Mouse (Mus musculus) mature B cell (primary cell): ENCODE data around the gene Erc2.

Source experiments
- in situ Hi-C: fragments of 300-500 bp; cut with MboI; formaldehyde crosslinking; loops from 2 replicates; pipeline ENCODE4 v1.14.3; 2019

Gene Erc2

GRCm38 (mm10) chr14:28380129-28380528 is 757.9 kb downstream of the Erc2 start:
- in situ Hi-C loops: no loop called here

- in situ Hi-C loops: no loop called here
Observed at GRCm38 (mm10) chr14:28381801-28382550, 759.7 kb downstream of the Erc2 start.

DNA sequence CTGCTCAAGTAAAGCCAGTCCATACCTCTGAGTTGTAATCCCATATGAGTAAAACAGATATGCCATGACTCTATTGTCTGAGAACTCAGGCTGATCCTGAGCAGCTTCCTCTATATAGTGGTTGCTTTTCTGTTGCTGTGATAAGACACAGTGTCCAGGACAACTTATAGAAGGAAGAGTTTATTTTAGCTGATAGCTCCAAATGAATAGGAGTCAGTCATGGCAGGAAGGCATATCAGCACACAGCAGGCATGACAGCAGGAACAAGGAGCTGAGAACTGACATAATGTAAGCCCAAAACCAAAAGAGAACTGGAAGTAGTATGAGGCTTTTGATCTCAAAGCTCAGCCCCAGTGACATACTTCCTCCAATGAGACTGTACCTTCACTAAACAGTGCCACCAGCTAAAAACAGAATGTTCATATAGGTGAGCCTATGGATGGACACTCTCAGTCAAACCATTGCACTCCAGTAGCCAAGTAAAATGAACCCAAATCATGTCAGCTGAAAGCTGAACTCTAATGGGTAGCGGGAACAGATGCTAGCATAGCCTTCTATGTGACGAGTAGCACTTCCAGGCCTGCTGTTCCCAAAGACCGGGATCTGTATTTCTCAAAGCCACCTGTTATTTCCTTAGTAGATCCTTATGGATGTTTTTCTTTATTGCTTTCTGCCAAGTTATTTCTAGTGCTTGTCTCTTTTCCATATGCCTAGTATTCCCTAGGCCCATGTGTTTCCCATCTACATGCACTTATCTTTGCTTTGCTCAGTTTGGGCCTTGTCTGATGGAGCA is 764.8 kb downstream of the Erc2 start:
- in situ Hi-C loops: no loop called here

GRCm38 (mm10) chr14:28398915-28399314 is 776.7 kb downstream of the Erc2 start:
- in situ Hi-C loops: no loop called here

DNA sequence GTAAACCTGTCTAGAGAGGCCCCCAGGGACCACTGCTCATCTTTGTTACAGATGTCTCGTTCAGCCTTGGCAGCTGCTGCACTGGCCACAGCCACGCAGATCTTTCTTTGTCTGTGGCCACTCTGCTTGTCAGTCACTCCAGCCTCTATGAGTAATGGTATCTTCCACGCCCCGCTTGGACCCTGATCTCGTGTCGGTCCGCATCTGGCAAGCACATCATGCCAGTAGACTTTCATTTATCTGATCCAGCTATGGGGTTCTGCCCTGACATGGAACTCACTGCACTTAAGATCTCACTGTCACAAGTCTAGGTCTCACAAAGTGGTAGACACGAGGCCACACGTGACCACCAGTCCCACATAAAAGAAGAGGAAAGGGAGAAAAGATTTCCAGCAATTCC is 777.7 kb downstream of the Erc2 start:
- in situ Hi-C loops: no loop called here

GRCm38 (mm10) chr14:28405277-28405840 is 783.1 kb downstream of the Erc2 start:
- in situ Hi-C loops: no loop called here

GRCm38 (mm10) chr14:28409390-28409789 is 787.2 kb downstream of the Erc2 start:
- in situ Hi-C loops: no loop called here

DNA sequence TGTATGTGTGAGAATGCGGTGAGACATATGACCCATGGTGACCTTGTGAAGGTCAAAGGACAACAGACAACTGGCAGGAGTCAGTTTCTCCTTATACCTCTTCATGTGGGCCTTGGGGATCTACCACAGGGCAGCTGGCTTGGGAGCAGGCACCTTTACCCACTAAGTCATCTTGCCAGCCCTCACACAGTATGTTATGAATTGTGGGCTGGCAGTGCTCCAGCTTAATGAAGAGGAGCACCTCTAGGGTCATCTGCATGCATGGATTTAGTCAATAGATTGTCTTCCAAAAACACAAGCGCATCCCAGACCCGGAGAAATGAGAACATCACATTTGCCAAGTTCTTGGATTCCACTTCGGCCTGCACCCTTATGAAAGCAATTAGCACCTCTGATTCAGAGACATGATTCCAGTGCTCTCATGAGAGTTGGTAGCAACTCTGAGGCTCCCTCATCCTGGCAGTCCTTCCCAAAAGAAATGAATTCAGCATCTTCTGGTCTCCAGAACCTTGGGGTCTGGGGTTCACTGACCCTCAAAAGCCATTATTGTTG is 787.6 kb downstream of the Erc2 start:
- in situ Hi-C loops: no loop called here

DNA sequence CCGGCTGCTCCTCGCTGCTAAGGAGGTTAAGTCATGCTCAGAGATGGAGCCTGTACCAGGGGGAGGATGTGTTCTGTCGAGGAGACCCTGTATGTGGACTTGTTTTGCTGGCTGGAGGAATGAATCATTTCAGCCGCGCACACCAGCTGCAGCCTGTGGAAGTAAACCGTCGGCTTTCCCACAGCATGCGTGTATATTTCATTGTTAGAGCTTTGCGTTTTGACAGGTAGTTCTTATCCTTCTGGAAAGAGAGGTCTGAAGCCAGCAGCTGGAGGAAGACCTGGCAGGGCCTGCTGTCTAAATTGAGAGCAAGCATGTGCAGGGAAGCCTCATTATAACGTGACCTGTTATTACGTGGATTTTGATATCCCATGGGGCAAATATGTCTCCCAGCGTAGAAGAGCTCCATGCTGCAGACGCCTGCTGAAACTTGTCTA is 788.6 kb downstream of the Erc2 start:
- in situ Hi-C loops: no loop called here

DNA sequence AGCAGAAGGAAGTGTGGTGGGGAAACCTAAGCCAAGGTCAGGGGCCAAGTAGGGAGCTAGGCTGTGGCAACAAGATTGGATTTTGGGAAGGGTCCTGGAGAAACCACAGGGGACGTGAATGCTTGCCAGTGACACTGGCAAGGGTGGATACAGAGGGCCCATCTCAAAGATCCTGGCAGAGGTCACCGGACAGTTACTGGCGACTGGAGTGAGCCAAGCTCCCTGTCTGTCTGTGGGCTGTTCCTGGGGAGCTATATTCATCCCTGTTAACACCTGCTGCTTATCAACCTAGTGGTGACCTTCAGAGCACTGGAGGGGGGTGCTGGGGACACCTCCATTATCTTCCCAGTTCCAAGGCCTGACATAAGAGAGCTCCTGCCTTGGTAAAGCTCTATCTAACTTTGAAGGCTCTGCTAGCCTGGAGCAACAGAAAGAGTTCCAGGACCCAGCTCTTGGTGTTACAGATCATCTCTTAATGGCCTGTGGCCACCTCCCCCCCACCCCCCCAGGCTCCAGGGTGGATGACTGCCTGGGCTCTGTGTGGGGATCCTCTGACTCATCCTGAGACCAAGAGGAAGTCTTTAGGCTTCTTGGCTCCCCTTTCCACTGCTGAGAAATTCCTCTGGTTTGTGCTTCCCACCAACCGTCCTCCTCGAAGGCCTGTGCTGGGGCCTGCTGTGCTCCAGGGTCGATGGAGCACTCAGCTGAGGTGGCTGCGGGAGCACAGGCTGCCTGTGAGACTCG is 790.2 kb downstream of the Erc2 start:
- in situ Hi-C loops: no loop called here

DNA sequence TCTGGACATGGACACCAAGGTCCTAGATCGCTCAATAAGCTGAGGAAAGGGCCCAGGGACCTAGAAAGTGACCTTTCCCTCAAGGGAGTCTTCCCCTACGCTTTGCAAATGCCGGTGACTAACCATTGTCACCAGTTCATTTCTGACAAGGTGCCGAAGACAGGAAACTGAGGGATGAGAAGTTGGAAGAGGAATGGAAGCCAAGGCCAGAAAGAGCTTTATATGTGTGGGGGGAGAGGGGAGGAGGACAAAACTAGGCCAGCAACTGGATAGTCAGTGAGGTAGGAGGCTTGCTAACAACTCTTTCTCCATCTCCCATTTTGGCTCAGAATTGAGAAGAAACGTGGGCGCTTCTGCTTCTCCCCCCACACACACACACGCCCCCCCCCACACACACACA is 791.3 kb downstream of the Erc2 start:
- in situ Hi-C loops: no loop called here

DNA sequence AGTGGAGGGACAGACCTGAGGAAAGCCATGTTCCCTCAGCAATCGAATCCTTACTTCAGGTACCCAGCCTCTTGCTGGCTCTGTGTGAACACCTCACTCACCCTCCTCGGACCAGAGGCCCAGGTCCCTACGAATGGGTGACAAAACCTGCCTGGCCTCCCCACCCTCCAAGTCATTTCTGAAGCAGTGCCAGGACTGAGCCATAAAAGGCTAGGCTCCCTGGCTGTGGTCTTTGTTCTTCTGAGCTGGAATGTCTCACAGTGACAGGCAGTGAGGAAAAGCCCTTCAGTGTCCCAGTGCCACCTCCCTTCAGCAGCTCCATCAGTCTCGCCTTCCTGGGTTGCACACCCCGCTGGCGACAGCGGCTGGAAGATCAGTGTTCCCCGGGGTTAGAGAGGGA is 794.8 kb downstream of the Erc2 start:
- in situ Hi-C loops: no loop called here

DNA sequence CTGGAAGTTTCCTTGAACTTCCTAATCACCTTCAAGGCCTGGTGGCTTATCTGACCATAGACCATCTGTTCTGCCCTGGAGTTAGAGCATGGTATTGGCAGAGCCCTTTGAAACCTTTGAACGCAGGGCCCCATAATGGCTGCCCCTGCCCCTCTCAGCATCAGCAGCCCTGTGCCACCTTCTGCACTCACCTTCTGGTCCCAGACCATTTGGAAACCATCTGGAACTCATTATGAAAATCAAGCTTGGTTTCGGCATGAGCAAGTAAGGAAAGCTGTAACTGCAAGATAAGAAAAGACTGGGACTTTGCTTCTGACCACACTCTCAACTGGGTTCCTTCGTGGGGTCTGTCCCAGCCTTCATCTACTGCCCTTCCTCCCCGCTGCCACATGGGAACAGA is 796.3 kb downstream of the Erc2 start:
- in situ Hi-C loops: no loop called here

- in situ Hi-C loops: no loop called here
Observed at GRCm38 (mm10) chr14:28419188-28419587, 797.0 kb downstream of the Erc2 start.

DNA sequence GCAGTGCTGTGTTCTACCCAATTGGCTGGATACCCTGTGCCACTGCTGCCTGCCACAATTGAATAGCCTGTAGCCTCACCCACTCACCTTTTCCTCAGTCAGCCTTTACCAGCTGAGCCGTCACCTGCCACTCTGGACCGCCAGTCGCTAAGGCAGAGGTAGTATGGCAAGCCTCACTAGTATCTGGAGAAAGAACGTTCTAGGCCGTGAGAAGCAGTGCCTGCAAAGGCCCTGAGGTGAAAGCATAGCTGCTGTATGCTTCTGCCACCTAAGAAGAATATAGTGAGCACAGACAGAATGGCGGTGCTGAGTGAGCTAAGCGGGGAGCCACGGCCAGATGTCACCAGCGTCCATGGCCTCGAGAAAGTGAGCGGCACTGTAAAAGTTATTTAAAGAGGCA is 798.4 kb downstream of the Erc2 start:
- in situ Hi-C loops: no loop called here

DNA sequence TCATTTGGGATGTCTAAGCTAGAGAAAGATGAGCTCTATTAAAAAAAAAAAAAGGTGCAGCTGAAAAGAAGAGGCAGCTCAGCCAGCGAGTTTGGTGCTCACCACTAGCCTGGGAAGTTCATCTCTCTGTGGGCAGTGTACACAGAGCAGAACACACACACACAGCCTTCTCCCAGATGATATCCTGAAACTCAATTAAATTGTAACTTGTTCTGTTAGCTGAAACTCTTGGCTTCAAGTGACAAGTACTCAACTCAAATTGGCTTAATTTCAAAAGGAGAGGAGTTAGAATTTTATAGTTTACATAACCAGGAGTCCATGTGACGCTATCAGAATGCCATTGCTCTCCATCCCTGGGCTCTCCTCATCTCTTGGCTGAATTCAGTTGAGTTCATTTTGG is 804.4 kb downstream of the Erc2 start:
- in situ Hi-C loops: no loop called here

- in situ Hi-C loops: no loop called here
Observed at GRCm38 (mm10) chr14:28431703-28432309, 809.6 kb downstream of the Erc2 start.

DNA sequence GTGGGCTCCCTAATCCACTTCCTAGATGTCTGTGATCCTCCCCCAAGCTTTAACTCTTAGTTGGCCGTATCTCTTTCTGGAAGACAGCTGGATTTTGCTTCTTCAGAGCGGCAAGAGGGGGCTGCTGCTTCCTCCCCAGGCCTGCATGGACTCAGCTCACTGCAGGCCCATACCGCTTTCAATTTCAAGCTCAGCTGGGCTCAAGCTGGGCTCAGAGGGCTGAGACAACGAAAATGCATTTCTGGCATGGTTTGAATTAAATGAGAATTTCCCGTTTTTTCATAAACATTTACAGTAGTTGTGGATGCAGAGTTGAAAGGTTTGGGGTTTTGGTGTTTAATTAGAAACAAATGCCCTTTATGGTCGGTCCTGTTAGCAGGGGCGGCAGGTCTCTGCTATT is 812.8 kb downstream of the Erc2 start:
- in situ Hi-C loops: no loop called here

DNA sequence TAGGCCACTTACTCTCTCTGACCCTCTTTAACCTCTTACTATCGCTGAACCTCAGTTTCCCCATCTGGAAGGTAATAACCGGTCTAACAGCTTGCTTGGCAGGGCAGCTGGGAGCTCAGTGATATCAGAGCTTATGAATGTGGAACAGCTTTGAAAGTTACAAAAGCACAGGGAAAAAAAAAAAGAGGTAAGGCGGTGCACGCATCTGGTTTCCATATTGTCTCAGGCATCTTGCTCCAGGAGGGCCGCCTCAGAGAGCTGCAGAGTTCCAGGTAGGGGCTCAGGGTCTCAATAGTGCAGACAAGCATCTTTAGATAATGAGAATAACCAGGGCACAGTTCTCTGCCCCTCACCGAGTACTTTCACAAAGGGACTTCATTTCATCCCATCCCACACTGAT is 816.9 kb downstream of the Erc2 start:
- in situ Hi-C loops: no loop called here

- in situ Hi-C loops: no loop called here
Observed at GRCm38 (mm10) chr14:28441240-28441967, 819.2 kb downstream of the Erc2 start.
